Mouse (Mus musculus): ENCODE results near the gene Fam126a. TPM values are rescaled to one million over a fixed set of nuclear protein-coding genes. Genes with fewer than 3 reads are reported as not detected.
A peak's percentile ranks its signal among the peaks of the same experiment; 100 is the strongest.

Gene Fam126a
- polyA plus RNA-seq, 1 experiment from 2014 or later: 49.9 TPM

DNA sequence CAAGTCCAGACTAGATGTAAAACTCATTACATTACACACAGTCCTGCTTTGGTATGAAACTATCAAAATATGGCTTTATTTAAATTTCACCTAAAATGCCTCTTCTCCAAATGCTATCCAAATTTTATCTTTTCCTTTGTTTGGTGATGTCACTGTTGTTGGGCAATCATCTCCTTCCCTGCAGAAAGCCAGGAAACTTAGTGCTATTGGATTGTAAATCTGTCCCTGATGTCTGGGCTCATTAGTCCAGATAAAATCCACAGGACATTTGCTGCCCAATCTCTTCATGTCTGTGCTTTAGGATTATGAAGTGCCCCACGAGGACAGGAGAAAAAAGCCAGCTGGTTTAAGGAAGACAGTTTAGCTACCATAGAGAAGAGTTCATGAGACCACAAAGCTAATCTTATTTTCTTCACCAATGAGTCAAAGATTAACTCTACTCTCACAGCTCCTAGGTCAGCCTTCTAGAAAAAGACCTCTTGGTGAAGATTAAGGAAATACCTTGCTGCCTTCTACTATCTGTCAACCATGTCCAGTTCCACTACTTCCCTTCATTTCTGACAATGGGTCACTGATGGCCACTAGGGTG lies 31.3 kb downstream of the Fam126a start:
- no peak overlapping the region for H3K4me3 ChIP-seq (replicated peaks; ENCODE audit: low read length)
- no peak overlapping the region for H3K27ac ChIP-seq (ENCODE audit: low read length)
- no peak overlapping the region for H3K9ac ChIP-seq (replicated peaks; ENCODE audit: low read depth, low read length)
- H3K9me3 ChIP-seq (ENCODE audit: control insufficient read depth, low read length): no peaks in the 10 kb centered on the region
- H3K4me1 ChIP-seq (replicated peaks; ENCODE audit: control insufficient read depth, insufficient read depth, low read length): peaks cover 4% of the 10 kb centered on the region
- H3K36me3 ChIP-seq (ENCODE audit: control insufficient read depth, insufficient read depth): 0 out of 2 replicates have a peak, but pooled peaks cover 4% of the 10 kb centered on the region
- no peak overlapping the region for H3K4me2 ChIP-seq (ENCODE audit: low read length)
- 79% methylated on average over 1 of the region's 1 CpGs for WGBS
- H3K27me3 ChIP-seq (replicated peaks; ENCODE audit: control insufficient read depth, insufficient read depth, low read length): no peaks in the 10 kb centered on the region
- ATAC-seq: no peak

DNA sequence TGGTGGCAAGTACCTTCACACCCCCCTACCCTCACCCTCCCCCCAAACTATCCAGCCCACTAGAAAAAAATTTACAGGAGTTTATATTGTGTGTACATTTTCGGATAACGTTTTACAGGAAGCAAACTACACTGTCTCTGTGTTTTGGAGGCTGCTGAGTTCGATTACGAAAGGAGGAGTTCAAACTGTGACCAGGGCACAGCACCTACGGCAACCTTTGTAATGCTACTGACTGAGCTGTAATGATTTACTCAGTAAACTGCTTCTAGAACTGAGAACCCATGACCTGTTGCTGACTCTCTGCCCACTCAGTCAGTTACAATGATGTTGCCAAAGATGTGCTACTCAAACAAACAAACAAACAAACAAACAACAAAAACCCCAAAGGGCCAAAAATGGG lies 34.5 kb downstream of the Fam126a start:
- no peak for ATAC-seq
- no peaks in the 10 kb centered on the region for H3K27me3 ChIP-seq (replicated peaks; ENCODE audit: control insufficient read depth, insufficient read depth, low read length)
- H3K4me2 ChIP-seq (ENCODE audit: low read length): no peak overlapping the region
- H3K9ac ChIP-seq (replicated peaks; ENCODE audit: low read depth, low read length): no peak overlapping the region
- peaks cover 20% of the 10 kb centered on the region for H3K4me1 ChIP-seq (replicated peaks; ENCODE audit: control insufficient read depth, insufficient read depth, low read length)
- 0 out of 2 replicates have a peak, but pooled peaks cover 4% of the 10 kb centered on the region for H3K36me3 ChIP-seq (ENCODE audit: control insufficient read depth, insufficient read depth)
- no peak overlapping the region for H3K27ac ChIP-seq (ENCODE audit: low read length)
- H3K4me3 ChIP-seq (replicated peaks; ENCODE audit: low read length): no peak overlapping the region
- no peaks in the 10 kb centered on the region for H3K9me3 ChIP-seq (ENCODE audit: control insufficient read depth, low read length)
- WGBS: 85% methylated on average over 5 of the region's 5 CpGs

DNA sequence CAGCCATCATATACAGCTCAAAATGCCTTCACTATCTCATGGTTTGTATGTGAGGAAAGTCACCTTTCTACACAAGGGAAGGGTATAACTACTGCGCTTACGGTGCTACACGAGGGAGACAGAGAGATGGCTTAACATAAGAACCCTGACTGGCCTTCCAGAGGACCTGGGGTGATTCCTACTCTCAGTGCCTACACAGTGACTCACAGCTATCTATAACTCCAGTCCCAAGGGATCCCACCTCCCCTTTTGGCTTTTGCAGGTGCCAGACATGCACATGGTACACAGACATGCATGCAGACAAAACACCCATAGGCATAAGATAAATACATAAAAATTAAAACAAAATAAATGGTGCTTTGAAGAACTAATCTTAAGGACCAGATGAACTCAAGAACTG lies 35.6 kb downstream of the Fam126a start:
- Histone ChIP-seq H3K9ac (replicated peaks; ENCODE audit: low read depth, low read length) (no peak overlapping the region), H3K27ac (ENCODE audit: low read length) (no peak overlapping the region), H3K36me3 (ENCODE audit: control insufficient read depth, insufficient read depth) (0 out of 2 replicates have a peak, but pooled peaks cover 4% of the 10 kb centered on the region), H3K4me3 (replicated peaks; ENCODE audit: low read length) (no peak overlapping the region), H3K27me3 (replicated peaks; ENCODE audit: control insufficient read depth, insufficient read depth, low read length) (no peaks in the 10 kb centered on the region), H3K4me2 (ENCODE audit: low read length) (no peak overlapping the region), H3K9me3 (ENCODE audit: control insufficient read depth, low read length) (no peaks in the 10 kb centered on the region), H3K4me1 (replicated peaks; ENCODE audit: control insufficient read depth, insufficient read depth, low read length) (peaks cover 26% of the 10 kb centered on the region)
- 79% methylated on average over 3 of the region's 3 CpGs for WGBS
- ATAC-seq: no peak

DNA sequence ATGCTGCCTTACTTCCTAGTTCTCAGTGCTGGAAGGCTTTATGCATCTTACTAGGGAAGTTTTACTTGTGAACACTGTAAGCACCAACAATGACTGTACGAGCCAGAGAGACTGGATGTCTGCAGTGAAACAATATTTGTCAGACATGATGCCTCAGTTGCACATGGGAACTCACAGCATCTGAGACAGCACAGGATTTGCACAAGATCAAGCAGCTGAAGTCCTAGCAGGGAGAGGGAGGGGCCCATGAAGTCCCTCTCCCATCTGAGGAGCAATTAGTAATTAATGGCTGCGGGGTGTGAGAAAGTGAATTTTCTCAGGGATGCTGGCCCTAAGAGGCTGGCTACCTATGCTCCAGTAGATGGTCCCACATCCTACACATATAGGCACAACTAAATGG lies 36.3 kb downstream of the Fam126a start:
- ATAC-seq: 0 out of 2 replicates have a peak, but pooled peaks have one; percentile 11
- H3K27me3 ChIP-seq (replicated peaks; ENCODE audit: control insufficient read depth, insufficient read depth, low read length): no peaks in the 10 kb centered on the region
- no peak overlapping the region for H3K9ac ChIP-seq (replicated peaks; ENCODE audit: low read depth, low read length)
- no peak overlapping the region for H3K4me2 ChIP-seq (ENCODE audit: low read length)
- no peak overlapping the region for H3K4me3 ChIP-seq (replicated peaks; ENCODE audit: low read length)
- peak overlapping the region; percentile 80 for H3K27ac ChIP-seq (ENCODE audit: low read length)
- 26% methylated on average over 2 of the region's 2 CpGs for WGBS
- H3K4me1 ChIP-seq (replicated peaks; ENCODE audit: control insufficient read depth, insufficient read depth, low read length): peaks cover 27% of the 10 kb centered on the region
- 0 out of 2 replicates have a peak, but pooled peaks cover 4% of the 10 kb centered on the region for H3K36me3 ChIP-seq (ENCODE audit: control insufficient read depth, insufficient read depth)
- H3K9me3 ChIP-seq (ENCODE audit: control insufficient read depth, low read length): no peaks in the 10 kb centered on the region

DNA sequence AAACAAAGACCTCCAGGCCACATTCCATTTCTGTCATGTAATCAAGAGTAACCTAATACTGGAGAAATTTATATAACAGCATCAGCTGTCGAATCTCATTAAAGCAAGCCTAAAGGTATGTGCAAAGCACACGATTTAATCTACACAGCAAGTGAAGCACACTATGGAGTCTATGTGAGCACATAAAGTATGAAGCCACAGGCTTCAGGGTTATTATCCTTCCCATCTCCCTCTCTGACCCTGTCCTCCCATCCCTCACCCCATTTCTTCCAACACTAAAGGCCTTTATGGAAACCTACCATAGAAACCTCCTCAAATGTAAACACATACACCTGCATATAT lies 37.0 kb downstream of the Fam126a start:
- H3K27ac ChIP-seq (ENCODE audit: low read length): peak overlapping the region; percentile 80
- peaks cover 30% of the 10 kb centered on the region for H3K4me1 ChIP-seq (replicated peaks; ENCODE audit: control insufficient read depth, insufficient read depth, low read length)
- no peaks in the 10 kb centered on the region for H3K27me3 ChIP-seq (replicated peaks; ENCODE audit: control insufficient read depth, insufficient read depth, low read length)
- H3K4me2 ChIP-seq (ENCODE audit: low read length): no peak overlapping the region; the same call in 1 of the 2 replicates
- H3K9ac ChIP-seq (replicated peaks; ENCODE audit: low read depth, low read length): peak overlapping the region; percentile 22; the same call in 1 of the 2 replicates
- no peak for ATAC-seq
- WGBS: 4% methylated on average over 2 of the region's 2 CpGs
- H3K36me3 ChIP-seq (ENCODE audit: control insufficient read depth, insufficient read depth): no peaks in the 10 kb centered on the region
- no peak overlapping the region for H3K4me3 ChIP-seq (replicated peaks; ENCODE audit: low read length)
- no peaks in the 10 kb centered on the region for H3K9me3 ChIP-seq (ENCODE audit: control insufficient read depth, low read length)

DNA sequence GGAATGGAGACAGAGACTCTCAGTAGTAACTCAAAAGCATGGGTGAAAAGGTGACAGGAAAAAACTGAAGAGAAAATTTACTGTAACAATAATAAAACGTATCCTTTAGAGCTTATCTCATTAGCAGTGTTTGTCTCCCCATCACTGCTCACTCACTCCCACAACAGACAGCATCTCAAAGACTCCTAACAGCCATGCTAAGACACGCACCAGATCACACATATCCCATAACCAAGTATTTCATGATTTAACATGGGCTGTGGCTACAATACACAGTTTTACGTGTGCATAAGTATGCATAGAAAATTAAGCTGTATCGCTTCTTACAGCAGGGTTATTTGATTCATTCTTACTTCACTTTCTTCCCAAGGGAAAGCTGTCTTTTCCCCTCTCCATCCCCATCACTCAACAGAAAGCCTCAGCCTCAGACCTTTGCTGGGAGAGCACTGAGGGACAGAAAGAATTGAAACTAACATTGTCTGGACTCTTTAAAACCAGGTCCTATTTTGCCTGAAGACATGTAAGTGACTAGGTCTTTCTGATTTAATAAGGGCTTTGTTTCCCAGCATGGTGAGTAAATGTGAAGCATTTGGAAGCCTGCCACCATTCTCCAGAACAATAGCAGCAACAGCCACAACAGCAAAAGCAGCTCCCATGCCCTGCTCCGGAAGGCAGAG lies 37.5 kb downstream of the Fam126a start:
- WGBS: 18% methylated on average over 5 of the region's 5 CpGs
- peak overlapping the region; percentile 80 for H3K27ac ChIP-seq (ENCODE audit: low read length)
- H3K9me3 ChIP-seq (ENCODE audit: control insufficient read depth, low read length): no peaks in the 10 kb centered on the region
- no peaks in the 10 kb centered on the region for H3K36me3 ChIP-seq (ENCODE audit: control insufficient read depth, insufficient read depth)
- H3K27me3 ChIP-seq (replicated peaks; ENCODE audit: control insufficient read depth, insufficient read depth, low read length): no peaks in the 10 kb centered on the region
- H3K4me3 ChIP-seq (replicated peaks; ENCODE audit: low read length): no peak overlapping the region
- peak; percentile 75 for ATAC-seq
- peaks cover 30% of the 10 kb centered on the region for H3K4me1 ChIP-seq (replicated peaks; ENCODE audit: control insufficient read depth, insufficient read depth, low read length)
- H3K9ac ChIP-seq (replicated peaks; ENCODE audit: low read depth, low read length): peak overlapping the region; percentile 22; the same call in 1 of the 2 replicates
- H3K4me2 ChIP-seq (ENCODE audit: low read length): no peak overlapping the region; the same call in 1 of the 2 replicates

DNA sequence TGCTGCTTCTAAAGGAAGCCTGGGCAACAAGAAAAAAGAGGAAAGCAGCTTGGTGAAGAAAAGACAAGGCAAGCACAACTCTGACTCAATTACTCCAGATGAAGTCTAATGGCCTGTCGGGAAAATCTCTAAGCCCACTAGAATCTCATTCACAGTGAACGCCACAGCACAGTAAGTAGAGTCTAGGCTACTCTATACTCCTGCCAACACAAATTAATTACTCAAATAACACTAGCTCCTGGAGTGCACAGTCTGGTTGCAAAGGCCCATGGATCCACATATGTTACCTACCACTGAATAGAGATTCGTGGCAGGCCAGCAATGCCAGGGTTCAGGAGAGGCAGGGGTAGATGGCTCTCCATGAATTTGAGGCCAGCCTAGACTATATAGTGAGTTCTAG lies 40.5 kb downstream of the Fam126a start:
- Histone ChIP-seq H3K4me3 (replicated peaks; ENCODE audit: low read length) (no peak overlapping the region), H3K27ac (ENCODE audit: low read length) (peak overlapping the region; percentile 47; the same call in 1 of the 2 replicates), H3K9me3 (ENCODE audit: control insufficient read depth, low read length) (no peaks in the 10 kb centered on the region), H3K4me1 (replicated peaks; ENCODE audit: control insufficient read depth, insufficient read depth, low read length) (peaks cover 30% of the 10 kb centered on the region), H3K36me3 (ENCODE audit: control insufficient read depth, insufficient read depth) (no peaks in the 10 kb centered on the region), H3K9ac (replicated peaks; ENCODE audit: low read depth, low read length) (no peak overlapping the region), H3K4me2 (ENCODE audit: low read length) (no peak overlapping the region), H3K27me3 (replicated peaks; ENCODE audit: control insufficient read depth, insufficient read depth, low read length) (no peaks in the 10 kb centered on the region)
- 19% methylated on average over 3 of the region's 3 CpGs for WGBS
- ATAC-seq: peak; percentile 68

DNA sequence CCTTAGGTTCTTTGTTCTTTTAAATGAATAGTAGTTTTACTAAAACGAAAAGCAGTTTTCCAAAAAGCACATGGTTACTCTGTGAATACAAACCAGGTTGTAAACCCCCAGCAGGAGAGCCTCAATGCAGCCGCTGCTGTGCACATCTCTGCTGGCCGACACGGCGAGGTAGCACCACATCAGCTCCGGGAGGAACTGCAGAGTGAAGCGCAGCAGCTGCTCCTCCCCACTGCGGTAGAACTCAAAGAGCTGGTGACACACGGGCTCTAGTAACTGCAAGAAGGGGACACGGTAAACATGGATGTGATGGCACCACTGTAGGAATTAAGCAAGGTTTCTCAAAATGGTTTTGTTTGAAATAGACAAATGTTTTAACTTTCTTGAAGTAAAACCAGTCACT lies 42.7 kb downstream of the Fam126a start:
- 70% methylated on average over 10 of the region's 10 CpGs for WGBS
- Histone ChIP-seq H3K9ac (replicated peaks; ENCODE audit: low read depth, low read length) (no peak overlapping the region), H3K36me3 (ENCODE audit: control insufficient read depth, insufficient read depth) (no peaks in the 10 kb centered on the region), H3K4me1 (replicated peaks; ENCODE audit: control insufficient read depth, insufficient read depth, low read length) (peaks cover 13% of the 10 kb centered on the region), H3K27ac (ENCODE audit: low read length) (no peak overlapping the region), H3K9me3 (ENCODE audit: control insufficient read depth, low read length) (no peaks in the 10 kb centered on the region), H3K27me3 (replicated peaks; ENCODE audit: control insufficient read depth, insufficient read depth, low read length) (no peaks in the 10 kb centered on the region), H3K4me3 (replicated peaks; ENCODE audit: low read length) (no peak overlapping the region), H3K4me2 (ENCODE audit: low read length) (no peak overlapping the region)
- ATAC-seq: no peak

DNA sequence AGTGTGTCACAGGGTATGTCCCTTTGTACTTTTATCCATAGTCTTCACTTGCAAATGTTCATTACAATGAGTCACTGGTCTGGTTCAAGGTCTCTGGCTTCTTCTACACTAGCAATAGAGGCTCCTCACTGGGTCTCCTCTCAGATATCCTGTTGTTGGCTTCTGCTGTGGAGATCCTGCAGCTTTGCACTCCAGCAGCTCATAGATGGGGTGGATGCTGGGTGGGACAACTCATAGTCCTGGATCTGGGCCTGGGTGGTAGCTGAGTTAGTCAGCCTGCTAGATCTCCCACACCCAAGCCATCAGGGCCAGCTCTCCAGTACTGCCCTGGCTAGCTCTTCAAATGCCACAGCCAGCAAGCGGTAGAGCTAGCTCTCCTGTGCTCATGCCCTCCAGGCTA lies 48.4 kb downstream of the Fam126a start:
- no peaks in the 10 kb centered on the region for H3K4me1 ChIP-seq (replicated peaks; ENCODE audit: control insufficient read depth, insufficient read depth, low read length)
- no peak overlapping the region for H3K27ac ChIP-seq (ENCODE audit: low read length)
- H3K4me2 ChIP-seq (ENCODE audit: low read length): no peak overlapping the region
- no peak overlapping the region for H3K9ac ChIP-seq (replicated peaks; ENCODE audit: low read depth, low read length)
- H3K36me3 ChIP-seq (ENCODE audit: control insufficient read depth, insufficient read depth): peaks cover 9% of the 10 kb centered on the region
- no peak overlapping the region for H3K4me3 ChIP-seq (replicated peaks; ENCODE audit: low read length)
- no peaks in the 10 kb centered on the region for H3K27me3 ChIP-seq (replicated peaks; ENCODE audit: control insufficient read depth, insufficient read depth, low read length)
- 92% methylated on average over 1 of the region's 1 CpGs for WGBS
- no peak for ATAC-seq
- no peaks in the 10 kb centered on the region for H3K9me3 ChIP-seq (ENCODE audit: control insufficient read depth, low read length)
